Mouse (Mus musculus) intestine, postnatal 0 days (tissue): ENCODE measurements around the gene Dnmt3l. TPM values are rescaled to one million over a fixed set of nuclear protein-coding genes. Genes with fewer than 3 reads are reported as not detected.
"Not testable (repeated sequence)": the region's sequence is repeated elsewhere in the genome, so short reads cannot be mapped to it uniquely, and the experiment has no call there.

Experiments
- ATAC-seq: fragments of 200-750 bp; cut with Nextera tagmentation; 2 replicates; pipeline ENCODE4 v1.8.0; 2017; ENCODE audit warnings: mild to moderate bottlenecking, moderate TSS enrichment, moderate library complexity
- H3K27ac ChIP-seq: fragments of 300-500 bp; sonication (generic); 2 replicates; pipeline ENCODE4 v1.5.1; 2014; ENCODE audit warnings: mild to moderate bottlenecking, low read depth, low read length, moderate library complexity
- H3K27me3 ChIP-seq: fragments of 300-500 bp; sonication (generic); replicated peaks from 2 replicates; pipeline ENCODE4 v1.6.1; 2014; ENCODE audit warnings: low read length, mixed read lengths; ENCODE audit not compliant: control insufficient read depth, insufficient read depth
- H3K36me3 ChIP-seq: fragments of 300-500 bp; sonication (generic); 2 replicates; pipeline ENCODE4 v1.6.1; 2014; ENCODE audit warnings: mild to moderate bottlenecking, moderate library complexity; ENCODE audit not compliant: control insufficient read depth, insufficient read depth
- H3K4me1 ChIP-seq: fragments of 300-500 bp; sonication (generic); replicated peaks from 2 replicates; pipeline ENCODE4 v1.6.1; 2014; ENCODE audit warnings: antibody characterized with exemption, low read length, mixed read lengths; ENCODE audit not compliant: control insufficient read depth, insufficient read depth
- H3K4me2 ChIP-seq: fragments of 300-500 bp; sonication (generic); replicated peaks from 2 replicates; pipeline ENCODE4 v1.6.1; 2014; ENCODE audit warnings: low read depth, mild to moderate bottlenecking, moderate library complexity
- H3K4me3 ChIP-seq: fragments of 300-500 bp; sonication (generic); 2 replicates; pipeline ENCODE4 v1.5.1; 2014; ENCODE audit warnings: low read depth, low read length
- H3K9ac ChIP-seq: fragments of 300-500 bp; sonication (generic); 2 replicates; pipeline ENCODE4 v1.6.1; 2014; ENCODE audit warnings: mild to moderate bottlenecking, low read depth, low read length
- H3K9me3 ChIP-seq: fragments of 300-500 bp; sonication (generic); 2 replicates; pipeline ENCODE4 v1.6.1; 2016; ENCODE audit warnings: mixed run types; ENCODE audit not compliant: control insufficient read depth
- CTCF ChIP-seq: sonication (generic); IDR thresholded peaks from 2 replicates; pipeline ENCODE4 v1.5.1; 2016; ENCODE audit warnings: low read depth, mild to moderate bottlenecking, control low read depth, antibody characterized with exemption, moderate library complexity
- WGBS: fragments of 180-500 bp; shearing (Covaris S2); extraction: QIAGEN DNeasy Blood & Tissue Kit; methylation state at CpG from one replicate; pipeline ENCODE4 v1.1.7; 2014; 5-methylcytosine and 5-hydroxymethylcytosine counted together
- polyA plus RNA-seq: library from polyadenylated mRNA; unstranded; fragments of >200 nt; fragmentation: Nextera tagmentation; extraction: Ambion mirVana; gene quantifications from 2 replicates; pipeline ENCODE4 v1.2.1, GENCODE M21; 2015

Gene Dnmt3l
- polyA plus RNA-seq, 1 experiment from 2014 or later = 0.31 TPM

- H3K36me3 ChIP-seq, H3K4me1 ChIP-seq, H3K9ac ChIP-seq, H3K27ac ChIP-seq, H3K27me3 ChIP-seq, H3K4me3 ChIP-seq, H3K9me3 ChIP-seq, H3K4me2 ChIP-seq, ATAC-seq: not testable (repeated sequence)
- WGBS = 61% methylated on average over 6 of the region's 8 CpGs
- TF ChIP-seq CTCF = peak; percentile 64
Measured at GRCm38 (mm10) chr10:78025453-78025852, 16.3 kb upstream of the Dnmt3l start.

DNA sequence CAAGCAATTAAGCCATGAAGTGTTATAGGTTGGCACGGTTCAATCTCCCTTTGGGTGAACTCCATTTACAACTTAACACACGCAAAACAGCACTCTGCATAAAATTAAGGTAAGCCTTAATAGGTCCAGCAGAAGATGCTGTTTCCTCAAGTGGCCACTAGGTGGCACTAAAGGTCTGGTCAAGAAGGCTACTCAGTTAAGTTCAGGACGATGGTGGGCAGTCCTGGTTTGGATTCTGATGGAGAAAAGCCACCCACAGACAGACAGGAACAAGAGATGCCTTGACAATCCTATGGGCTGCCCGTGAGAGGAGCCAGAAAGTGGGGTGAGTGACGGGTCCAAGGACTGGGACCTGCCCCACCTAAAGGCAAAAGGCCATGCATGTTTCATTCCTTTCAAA lies 13.6 kb upstream of the Dnmt3l start:
- ATAC-seq = peak; percentile 28
- H3K27ac ChIP-seq = no peak overlapping the region
- no peaks in the 10 kb centered on the region for H3K9me3 ChIP-seq
- no peaks in the 10 kb centered on the region for H3K27me3 ChIP-seq
- no peak overlapping the region for H3K4me2 ChIP-seq
- peak; percentile 96 for TF ChIP-seq CTCF
- H3K36me3 ChIP-seq = no peaks in the 10 kb centered on the region
- no peak overlapping the region for H3K9ac ChIP-seq
- 2% methylated on average over 5 of the region's 5 CpGs for WGBS
- H3K4me3 ChIP-seq = no peak overlapping the region
- H3K4me1 ChIP-seq = no peaks in the 10 kb centered on the region

GRCm38 (mm10) chr10:78029080-78029479 lies 12.7 kb upstream of the Dnmt3l start:
- no peak overlapping the region for H3K9ac ChIP-seq
- H3K4me3 ChIP-seq = no peak overlapping the region
- H3K27ac ChIP-seq = no peak overlapping the region
- H3K4me1 ChIP-seq = no peaks in the 10 kb centered on the region
- no peaks in the 10 kb centered on the region for H3K9me3 ChIP-seq
- H3K36me3 ChIP-seq = no peaks in the 10 kb centered on the region
- H3K27me3 ChIP-seq = no peaks in the 10 kb centered on the region
- no peak overlapping the region for H3K4me2 ChIP-seq
- TF ChIP-seq CTCF = no peak
- ATAC-seq = no peak
- WGBS = 97% methylated on average over 1 of the region's 1 CpGs

- Histone ChIP-seq H3K4me3 (no peak overlapping the region), H3K4me2 (no peak overlapping the region), H3K9me3 (no peaks in the 10 kb centered on the region), H3K4me1 (no peaks in the 10 kb centered on the region), H3K27me3 (0 out of 2 replicates have a peak, but pooled peaks cover 3% of the 10 kb centered on the region), H3K36me3 (no peaks in the 10 kb centered on the region), H3K9ac (no peak overlapping the region), H3K27ac (no peak overlapping the region)
- 45% methylated on average over 2 of the region's 2 CpGs for WGBS
- no peak for TF ChIP-seq CTCF
- peak; percentile 79 for ATAC-seq
Measured at GRCm38 (mm10) chr10:78031987-78032386, 9.8 kb upstream of the Dnmt3l start.

DNA sequence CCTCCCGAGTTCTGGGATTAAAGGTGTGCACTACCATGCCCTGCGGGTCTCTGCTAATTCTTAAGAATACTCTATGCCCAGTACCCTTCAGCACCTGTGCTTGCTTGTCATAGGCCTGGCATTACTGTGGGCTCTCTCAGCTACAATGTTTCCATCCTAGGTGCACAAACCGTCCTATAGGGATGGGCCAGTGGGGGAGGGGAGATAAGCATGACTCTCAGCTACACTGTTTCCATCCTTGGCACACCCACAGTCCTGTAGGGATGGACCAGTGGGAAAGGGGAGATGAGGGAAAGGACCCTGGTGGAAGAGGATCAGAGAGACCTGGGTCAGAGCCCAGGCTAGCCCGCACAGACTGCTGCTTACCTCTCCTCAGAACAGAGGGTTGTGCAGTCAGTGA lies 4.6 kb upstream of the Dnmt3l start:
- no peak for TF ChIP-seq CTCF
- 73% methylated on average over 4 of the region's 4 CpGs for whole genome bisulfite sequencing
- ATAC-seq = no peak

GRCm38 (mm10) chr10:78042096-78042495 lies 349 bp downstream of the Dnmt3l start:
- no peaks in the 10 kb centered on the region for H3K36me3 ChIP-seq
- H3K4me3 ChIP-seq = no peak overlapping the region
- 74% methylated on average over 7 of the region's 7 CpGs for WGBS
- TF ChIP-seq CTCF = no peak
- H3K4me1 ChIP-seq = peaks cover 6% of the 10 kb centered on the region; the same call in 1 of the 2 replicates
- H3K4me2 ChIP-seq = no peak overlapping the region
- H3K27me3 ChIP-seq = 0 out of 2 replicates have a peak, but pooled peaks cover 3% of the 10 kb centered on the region
- H3K27ac ChIP-seq = no peak overlapping the region
- H3K9ac ChIP-seq = no peak overlapping the region
- H3K9me3 ChIP-seq = no peaks in the 10 kb centered on the region
- ATAC-seq = no peak

More for the DNA sequence above, 4.6 kb upstream of the Dnmt3l start:
- H3K9me3 ChIP-seq = no peaks in the 10 kb centered on the region
- H3K4me2 ChIP-seq = no peak overlapping the region
- no peak overlapping the region for H3K27ac ChIP-seq
- H3K27me3 ChIP-seq = 0 out of 2 replicates have a peak, but pooled peaks cover 6% of the 10 kb centered on the region
- no peak overlapping the region for H3K9ac ChIP-seq
- H3K4me1 ChIP-seq = no peaks in the 10 kb centered on the region
- no peaks in the 10 kb centered on the region for H3K36me3 ChIP-seq
- H3K4me3 ChIP-seq = no peak overlapping the region
